Mouse (Mus musculus): ENCODE data around the gene Usp54. TPM values are rescaled to one million over a fixed set of nuclear protein-coding genes. Genes with fewer than 3 reads are reported as not detected.
"Not testable (repeated sequence)": the region's sequence is repeated elsewhere in the genome, so short reads cannot be mapped to it uniquely, and the experiment has no call there.

The Usp54 gene
- polyA plus RNA-seq, 1 experiment from 2014 or later: 16.6 TPM

GRCm38 (mm10) chr14:20651722-20652256 lies 10.9 kb upstream of the Usp54 start:
- ATAC-seq (ENCODE audit: low FRiP score, low read depth): no peak
- Histone ChIP-seq H3K27ac (replicated peaks) (no peak overlapping the region), H3K4me3 (no peak overlapping the region), H3K4me2 (replicated peaks) (no peak overlapping the region), H3K27me3 (no peaks in the 10 kb centered on the region; the same call in 1 of the 2 replicates), H3K36me3 (no peaks in the 10 kb centered on the region), H3K4me1 (no peaks in the 10 kb centered on the region), H3K9ac (replicated peaks) (no peak overlapping the region), H3K9me3 (no peaks in the 10 kb centered on the region)
- 68% methylated on average over 4 of the region's 4 CpGs for WGBS

GRCm38 (mm10) chr14:20651000-20651399 lies 10.1 kb upstream of the Usp54 start:
- ATAC-seq (ENCODE audit: low FRiP score, low read depth): no peak
- Histone ChIP-seq H3K27me3 (no peaks in the 10 kb centered on the region), H3K27ac (replicated peaks) (no peak overlapping the region), H3K9me3 (no peaks in the 10 kb centered on the region), H3K4me3 (no peak overlapping the region), H3K9ac (replicated peaks) (no peak overlapping the region), H3K36me3 (no peaks in the 10 kb centered on the region), H3K4me2 (replicated peaks) (no peak overlapping the region), H3K4me1 (no peaks in the 10 kb centered on the region)
- WGBS: 75% methylated on average over 2 of the region's 2 CpGs

DNA sequence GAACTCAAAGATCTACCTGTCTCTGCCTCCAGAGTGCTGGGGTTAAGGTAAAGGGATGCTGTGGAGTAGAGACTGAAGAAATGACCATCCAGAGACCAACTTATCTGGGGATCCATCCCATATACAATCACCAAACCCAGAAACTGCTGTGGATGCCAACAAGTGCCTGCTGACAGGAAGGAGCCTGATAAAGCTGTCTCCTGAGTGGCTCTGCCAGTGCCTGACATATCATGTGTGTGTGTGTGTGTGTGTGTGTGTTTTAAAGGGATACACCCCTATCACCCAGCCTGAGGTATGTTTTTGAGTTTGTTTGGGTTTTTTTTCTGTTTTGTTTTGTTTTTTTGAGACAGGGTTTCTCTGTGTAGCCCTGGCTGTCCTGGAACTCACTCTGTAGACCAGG lies 5.5 kb upstream of the Usp54 start:
- Histone ChIP-seq H3K4me2 (replicated peaks) (no peak overlapping the region), H3K27ac (replicated peaks) (no peak overlapping the region), H3K9me3 (no peaks in the 10 kb centered on the region), H3K9ac (replicated peaks) (no peak overlapping the region), H3K4me3 (no peak overlapping the region), H3K27me3 (no peaks in the 10 kb centered on the region), H3K36me3 (no peaks in the 10 kb centered on the region), H3K4me1 (0 out of 2 replicates have a peak, but pooled peaks cover 8% of the 10 kb centered on the region)
- ATAC-seq (ENCODE audit: low FRiP score, low read depth): no peak

DNA sequence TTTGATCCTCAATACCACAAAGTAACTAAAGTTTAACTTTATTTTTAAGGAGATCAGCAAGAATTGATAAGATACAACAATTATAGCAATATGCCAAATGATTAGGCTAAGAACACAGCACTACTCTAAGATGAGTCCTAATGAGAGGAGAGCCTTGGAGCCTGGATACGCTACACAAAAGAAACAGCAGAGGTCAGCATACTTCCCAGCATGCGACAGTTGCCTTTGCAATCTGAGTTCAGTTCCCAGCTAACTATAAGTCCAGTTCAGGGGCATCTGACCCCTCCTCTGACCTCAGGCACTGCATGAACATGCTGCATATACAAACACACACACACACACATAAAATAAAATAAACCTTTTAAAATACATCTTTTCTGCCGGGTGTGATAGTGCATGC lies 4.7 kb upstream of the Usp54 start:
- Histone ChIP-seq H3K4me3 (no peak overlapping the region), H3K9ac (replicated peaks) (no peak overlapping the region), H3K4me2 (replicated peaks) (no peak overlapping the region), H3K27me3 (no peaks in the 10 kb centered on the region), H3K9me3 (no peaks in the 10 kb centered on the region), H3K36me3 (no peaks in the 10 kb centered on the region), H3K27ac (replicated peaks) (no peak overlapping the region), H3K4me1 (0 out of 2 replicates have a peak, but pooled peaks cover 8% of the 10 kb centered on the region)
- no peak for ATAC-seq (ENCODE audit: low FRiP score, low read depth)
- WGBS: 32% methylated on average over 3 of the region's 3 CpGs

DNA sequence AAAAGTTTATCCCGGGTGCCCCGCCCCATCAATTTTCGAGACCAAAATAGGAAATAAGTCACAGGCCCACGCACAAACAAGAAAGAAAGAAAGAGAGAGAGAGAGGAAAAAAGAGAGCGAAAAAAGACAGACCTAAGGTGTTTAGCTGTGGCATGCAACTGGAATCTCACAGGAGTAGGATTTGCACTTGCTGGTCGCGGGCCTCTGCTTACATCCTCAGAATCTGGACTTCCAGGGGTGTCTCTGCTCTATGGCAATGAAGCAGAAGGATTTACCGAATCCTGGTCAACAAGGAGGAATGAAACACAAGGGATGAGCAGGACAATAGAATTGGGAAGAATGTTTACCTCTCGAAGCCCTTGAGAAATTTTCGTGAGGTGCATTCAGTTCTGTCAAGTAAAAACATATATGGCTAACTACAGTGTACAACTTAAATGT lies 594 bp upstream of the Usp54 start:
- WGBS: 16% methylated on average over 10 of the region's 10 CpGs
- H3K4me2 ChIP-seq (replicated peaks): peak overlapping the region; percentile 81
- H3K4me1 ChIP-seq: 0 out of 2 replicates have a peak, but pooled peaks cover 8% of the 10 kb centered on the region
- no peak for ATAC-seq (ENCODE audit: low FRiP score, low read depth)
- H3K27me3 ChIP-seq: no peaks in the 10 kb centered on the region
- peak overlapping the region; percentile 87 for H3K9ac ChIP-seq (replicated peaks)
- H3K4me3 ChIP-seq: peak overlapping the region; percentile 88
- no peaks in the 10 kb centered on the region for H3K36me3 ChIP-seq
- no peaks in the 10 kb centered on the region for H3K9me3 ChIP-seq
- H3K27ac ChIP-seq (replicated peaks): peak overlapping the region; percentile 90

- H3K27ac ChIP-seq (replicated peaks): peak overlapping the region; percentile 90
- H3K9ac ChIP-seq (replicated peaks): peak overlapping the region; percentile 87
- peak; percentile 57 for ATAC-seq (ENCODE audit: low FRiP score, low read depth)
- H3K27me3 ChIP-seq: no peaks in the 10 kb centered on the region
- H3K4me3 ChIP-seq: peak overlapping the region; percentile 88
- 0 out of 2 replicates have a peak, but pooled peaks cover 8% of the 10 kb centered on the region for H3K4me1 ChIP-seq
- no peaks in the 10 kb centered on the region for H3K9me3 ChIP-seq
- H3K4me2 ChIP-seq (replicated peaks): peak overlapping the region; percentile 81
- WGBS: 2% methylated on average over 16 of the region's 16 CpGs
- H3K36me3 ChIP-seq: no peaks in the 10 kb centered on the region; the same call in 1 of the 2 replicates
These were observed 794 bp downstream of the Usp54 start for GRCm38 (mm10) chr14:20639918-20640619.

DNA sequence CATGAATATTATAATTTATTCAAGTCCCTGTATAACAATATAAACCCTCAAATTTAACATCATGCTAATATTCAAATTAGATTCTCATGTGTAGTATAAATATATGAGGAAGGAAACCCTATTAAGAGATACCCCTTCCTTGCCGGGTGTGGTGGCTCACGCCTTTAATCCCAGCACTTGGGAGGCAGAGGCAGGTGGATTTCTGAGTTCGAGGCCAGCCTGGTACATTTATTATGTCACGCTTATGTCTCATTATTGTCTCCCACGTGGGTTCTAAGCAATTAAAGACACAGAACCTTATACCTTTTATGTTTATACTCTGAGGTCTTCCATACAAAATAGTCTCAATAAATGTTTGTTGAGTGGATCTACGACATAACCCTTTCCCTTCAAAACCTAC lies 2.2 kb downstream of the Usp54 start:
- Histone ChIP-seq H3K9me3 (no peaks in the 10 kb centered on the region), H3K9ac (replicated peaks) (no peak overlapping the region), H3K4me3 (no peak overlapping the region), H3K4me1 (0 out of 2 replicates have a peak, but pooled peaks cover 8% of the 10 kb centered on the region), H3K4me2 (replicated peaks) (no peak overlapping the region), H3K36me3 (no peaks in the 10 kb centered on the region; the same call in 1 of the 2 replicates), H3K27me3 (no peaks in the 10 kb centered on the region), H3K27ac (replicated peaks) (no peak overlapping the region)
- WGBS: 92% methylated on average over 6 of the region's 6 CpGs
- ATAC-seq (ENCODE audit: low FRiP score, low read depth): no peak

GRCm38 (mm10) chr14:20637818-20638574 lies 2.9 kb downstream of the Usp54 start:
- ATAC-seq (ENCODE audit: low FRiP score, low read depth): no peak
- Histone ChIP-seq H3K9ac (replicated peaks) (no peak overlapping the region), H3K4me1 (0 out of 2 replicates have a peak, but pooled peaks cover 8% of the 10 kb centered on the region), H3K27ac (replicated peaks) (no peak overlapping the region), H3K4me3 (no peak overlapping the region), H3K9me3 (no peaks in the 10 kb centered on the region), H3K36me3 (no peaks in the 10 kb centered on the region; the same call in 1 of the 2 replicates), H3K4me2 (replicated peaks) (no peak overlapping the region), H3K27me3 (no peaks in the 10 kb centered on the region)
- 96% methylated on average over 2 of the region's 2 CpGs for WGBS

DNA sequence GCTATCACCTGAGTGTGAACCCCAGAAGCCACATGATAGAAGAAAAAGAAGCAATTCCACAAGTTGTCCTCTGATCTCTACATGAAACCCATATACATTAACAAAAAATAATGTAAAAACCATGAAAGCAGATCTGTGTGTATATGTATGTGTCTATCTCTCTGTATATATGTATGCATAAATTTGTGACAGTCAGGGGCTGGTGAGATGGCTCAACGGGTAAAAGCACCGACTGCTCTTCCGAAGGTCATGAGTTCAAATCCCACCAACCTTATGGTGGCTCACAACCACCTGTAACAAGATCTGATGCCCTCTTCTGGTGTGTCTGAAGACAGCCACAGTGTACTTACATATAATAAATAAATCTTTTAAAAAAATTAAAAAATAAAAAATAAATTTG lies 3.9 kb downstream of the Usp54 start:
- not testable (repeated sequence) for H3K4me2 ChIP-seq (replicated peaks); H3K4me3 ChIP-seq; H3K9ac ChIP-seq (replicated peaks); H3K27ac ChIP-seq (replicated peaks); H3K36me3 ChIP-seq; H3K4me1 ChIP-seq; H3K27me3 ChIP-seq; H3K9me3 ChIP-seq; ATAC-seq (ENCODE audit: low FRiP score, low read depth)
- WGBS: 90% methylated on average over 3 of the region's 3 CpGs

DNA sequence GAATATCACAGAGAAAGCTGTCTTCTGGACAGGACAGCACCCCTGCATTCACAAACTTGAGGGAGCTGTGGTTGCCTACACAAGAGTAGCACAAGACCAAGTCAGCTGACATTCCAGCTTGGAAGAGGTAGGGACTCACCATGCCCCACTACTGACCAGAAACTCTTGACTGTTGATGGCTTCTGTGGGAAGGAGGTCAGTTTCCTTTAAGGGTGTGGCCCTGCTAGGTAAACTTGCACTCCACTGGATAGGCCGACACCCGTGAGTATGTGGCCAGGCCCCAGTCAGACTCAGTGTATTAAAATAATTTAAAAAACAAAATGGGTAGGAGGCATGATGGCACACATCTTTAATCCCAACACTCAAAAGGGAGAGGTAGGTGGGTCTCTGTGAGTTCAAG lies 5.3 kb downstream of the Usp54 start:
- Histone ChIP-seq H3K9ac (replicated peaks) (no peak overlapping the region), H3K27ac (replicated peaks) (no peak overlapping the region), H3K4me3 (no peak overlapping the region), H3K27me3 (no peaks in the 10 kb centered on the region), H3K4me1 (no peaks in the 10 kb centered on the region), H3K36me3 (no peaks in the 10 kb centered on the region; the same call in 1 of the 2 replicates), H3K9me3 (no peaks in the 10 kb centered on the region), H3K4me2 (replicated peaks) (no peak overlapping the region)
- 94% methylated on average over 2 of the region's 2 CpGs for whole genome bisulfite sequencing
- no peak for ATAC-seq (ENCODE audit: low FRiP score, low read depth)

DNA sequence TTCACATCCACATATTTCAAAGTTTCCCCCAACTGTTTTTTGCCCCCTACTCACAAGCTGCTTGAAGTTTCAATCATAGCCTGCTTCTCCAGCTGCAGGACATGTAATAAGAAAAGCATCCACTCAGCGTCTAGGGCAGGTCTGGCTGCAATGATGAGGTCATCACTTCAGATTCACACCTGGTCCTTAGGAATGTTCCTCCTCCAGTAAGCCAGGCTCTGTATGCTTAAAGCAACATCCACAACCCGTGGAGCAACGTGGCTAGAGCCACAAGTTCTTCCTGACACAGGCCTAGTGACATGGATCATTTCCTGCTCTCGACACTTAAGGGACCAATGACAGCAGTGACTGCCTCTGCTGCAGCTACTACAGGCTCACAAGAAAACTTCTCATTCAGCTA lies 9.6 kb downstream of the Usp54 start:
- ATAC-seq (ENCODE audit: low FRiP score, low read depth): no peak
- Histone ChIP-seq H3K9me3 (no peaks in the 10 kb centered on the region), H3K4me3 (no peak overlapping the region), H3K9ac (replicated peaks) (no peak overlapping the region), H3K36me3 (no peaks in the 10 kb centered on the region; the same call in 1 of the 2 replicates), H3K4me1 (no peaks in the 10 kb centered on the region), H3K27me3 (no peaks in the 10 kb centered on the region), H3K4me2 (replicated peaks) (no peak overlapping the region), H3K27ac (replicated peaks) (no peak overlapping the region)
- WGBS: 83% methylated on average over 4 of the region's 4 CpGs

GRCm38 (mm10) chr14:20626971-20627370 lies 13.9 kb downstream of the Usp54 start:
- 83% methylated on average over 3 of the region's 3 CpGs for WGBS

More at GRCm38 (mm10) chr14:20626971-20627370, 13.9 kb downstream of the Usp54 start:
- Histone ChIP-seq H3K27ac (replicated peaks) (no peak overlapping the region), H3K27me3 (no peaks in the 10 kb centered on the region), H3K36me3 (no peaks in the 10 kb centered on the region), H3K4me1 (no peaks in the 10 kb centered on the region), H3K9ac (replicated peaks) (no peak overlapping the region), H3K4me2 (replicated peaks) (no peak overlapping the region), H3K9me3 (no peaks in the 10 kb centered on the region), H3K4me3 (no peak overlapping the region)
- no peak for ATAC-seq (ENCODE audit: low FRiP score, low read depth)
